Mouse (Mus musculus) MEL (cell line): ENCODE measurements around the gene Paqr9.

Experiments used
- BHLHE40 ChIP-seq: IDR thresholded peaks from 2 replicates; pipeline ENCODE4 v1.6.1; 2012; ENCODE audit warnings: low read depth, mild to moderate bottlenecking, inconsistent platforms, low read length, improper control_type of control experiment, borderline replicate concordance
- CHD2 ChIP-seq: IDR thresholded peaks from 2 replicates; pipeline ENCODE4 v1.6.1; 2011; ENCODE audit warnings: low read length, improper control_type of control experiment
- EP300 ChIP-seq, 2 experiments: IDR thresholded peaks; 2 replicates each; pipeline ENCODE4 v1.6.1; 2011; ENCODE audit warnings: improper control_type of control experiment in 2 of 2, low read length in 2 of 2, low read depth in 1 of 2, mild to moderate bottlenecking in 1 of 2
- ETS1 ChIP-seq: IDR thresholded peaks from 2 replicates; pipeline ENCODE4 v1.6.1; 2012; ENCODE audit warnings: low read depth, mild to moderate bottlenecking, inconsistent platforms, low read length, improper control_type of control experiment, moderate library complexity
- HCFC1 ChIP-seq: IDR thresholded peaks from 2 replicates; pipeline ENCODE4 v1.6.1; 2012; ENCODE audit warnings: low read depth, mild to moderate bottlenecking, inconsistent platforms, low read length, improper control_type of control experiment, moderate library complexity
- JUND ChIP-seq: IDR thresholded peaks from 2 replicates; pipeline ENCODE4 v1.6.1; 2011; ENCODE audit warnings: low read depth, mild to moderate bottlenecking, improper control_type of control experiment, low read length
- MAZ ChIP-seq: IDR thresholded peaks from 2 replicates; pipeline ENCODE4 v1.6.1; 2012; ENCODE audit warnings: low read depth, mild to moderate bottlenecking, inconsistent platforms, low read length, improper control_type of control experiment
- MYB ChIP-seq: IDR thresholded peaks from 2 replicates; pipeline ENCODE4 v1.6.1; 2011; ENCODE audit warnings: mild to moderate bottlenecking, low read depth, low read length, improper control_type of control experiment
- POLR2A ChIP-seq, 2 experiments: IDR thresholded peaks; 2 replicates each; pipeline ENCODE4 v1.6.1; 2011 to 2012; ENCODE audit warnings: low read length in 2 of 2, mild to moderate bottlenecking in 2 of 2, control low read depth in 1 of 2, improper control_type of control experiment in 1 of 2, low read depth in 1 of 2, moderate library complexity in 1 of 2; ENCODE audit not compliant: control insufficient read depth in 1 of 2, insufficient read depth in 1 of 2, poor library complexity in 1 of 2
- SMC3 ChIP-seq: IDR thresholded peaks from 2 replicates; pipeline ENCODE4 v1.6.1; 2011; ENCODE audit warnings: low read depth, low read length, improper control_type of control experiment
- USF1 ChIP-seq: IDR thresholded peaks from 2 replicates; pipeline ENCODE4 v1.6.1; 2014; ENCODE audit warnings: low read depth, mild to moderate bottlenecking, inconsistent platforms, low read length, improper control_type of control experiment, moderate library complexity

- TF ChIP-seq SMC3 (no peak), ETS1 (no peak), MYB (no peak), BHLHE40 (no peak), MAZ (no peak), USF1 (no peak), POLR2A (IDR thresholded peaks at IDR 0.05; ENCODE audit: control insufficient read depth in 1 of 2, insufficient read depth in 1 of 2, low read depth in 1 of 2, low read length in 2 of 2, poor library complexity in 1 of 2) (no peak), CHD2 (no peak), JUND (no peak), EP300 (IDR thresholded peaks at IDR 0.05; ENCODE audit: low read depth in 1 of 2, low read length in 2 of 2) (no peak), HCFC1 (no peak)
Measured at GRCm38 (mm10) chr9:95614861-95615615, 55.6 kb downstream of the Paqr9 start.
